Mouse (Mus musculus): ENCODE data around the gene Apbb2.

- TF ChIP-seq MAX (IDR thresholded peaks at IDR 0.05) (no peak), MYOG (IDR thresholded peaks at IDR 0.05; ENCODE audit: control insufficient read depth, extremely low read depth, insufficient read length) (no peak), CTCF (IDR thresholded peaks at IDR 0.05; ENCODE audit: control insufficient read depth, insufficient read depth, insufficient read length) (peak; percentile 3)
These were observed 280.0 kb downstream of the Apbb2 start for GRCm38 (mm10) chr5:66338583-66338982.
